Mouse (Mus musculus) inflammation-experienced regulatory T-cells, adult 6 months (primary cell): Measurements from ENCODE around the gene Slc25a43. TPM values are rescaled to one million over a fixed set of nuclear protein-coding genes. Genes with fewer than 3 reads are reported as not detected.

Source experiments
- ATAC-seq: one replicate; pipeline ENCODE4 v1.8.0; 2017
- polyA plus RNA-seq, 3 experiments: library from polyadenylated mRNA; unstranded; fragments of 100-300 nt; shearing (Covaris generic); gene quantifications; one replicate each; pipeline ENCODE4 v1.2.1; 2017

Slc25a43 gene
- polyA plus RNA-seq, 3 experiments from 2014 or later: 0.47 to 0.50 TPM; not detected in 1

- no peak for ATAC-seq
Measured at GRCm38 (mm10) chrX:36825032-36825431, 81.6 kb downstream of the Slc25a43 start.

Other genes with a start within 250 kb of the Slc25a43 start
- 10 to 100 TPM; 57.2 to 77.3 (median 65.5) TPM for gene Pgrmc1, start 145.5 kb upstream of the Slc25a43 start, polyA plus RNA-seq
- gene Akap17b, start 98.3 kb upstream of the Slc25a43 start, polyA plus RNA-seq: 1 to 10 TPM in 1 of 3 experiments, under 1 TPM in 2; 0.58 to 1.3 (median 0.79) TPM
- gene Slc25a5, start 52.0 kb downstream of the Slc25a43 start, polyA plus RNA-seq: 1,000 to 10,000 TPM; 1,142 to 1,516 (median 1,275) TPM
- gene Ube2a, start 130.2 kb downstream of the Slc25a43 start, polyA plus RNA-seq: 100 to 1,000 TPM; 124 to 197 (median 127) TPM
- gene C330007P06Rik, start 130.5 kb downstream of the Slc25a43 start, polyA plus RNA-seq: 10 to 100 TPM; 26.9 to 28.7 (median 27.7) TPM
- gene Nkrf, start 159.2 kb downstream of the Slc25a43 start, polyA plus RNA-seq: 1 to 10 TPM; 1.5 to 5.6 (median 2.7) TPM
- 100 to 1,000 TPM; 122 to 151 (median 141) TPM for gene Sept6, start 248.1 kb downstream of the Slc25a43 start, polyA plus RNA-seq